Mouse (Mus musculus) liver, embryonic 11.5 days (tissue): ENCODE measurements around the gene Ell2. TPM values are rescaled to one million over a fixed set of nuclear protein-coding genes. Genes with fewer than 3 reads are reported as not detected.

Experiments used
- ATAC-seq: fragments of 200-750 bp; cut with Nextera tagmentation; replicated peaks from 2 replicates; pipeline ENCODE4 v1.8.0; 2017; ENCODE audit warnings: moderate number of reproducible peaks, mild to moderate bottlenecking, moderate TSS enrichment, moderate library complexity; ENCODE audit not compliant: low FRiP score
- DNase-seq: peaks from one replicate; pipeline ENCODE4 v3.0.0-alpha.2; 2017; ENCODE audit warnings: low spot score
- H3K27ac ChIP-seq: fragments of 300-500 bp; sonication (generic); 2 replicates; pipeline ENCODE4 v1.5.1; 2014; ENCODE audit warnings: mild to moderate bottlenecking, low read depth, low read length, control low read depth
- H3K27me3 ChIP-seq: fragments of 300-500 bp; sonication (generic); replicated peaks from 2 replicates; pipeline ENCODE4 v1.6.1; 2014; ENCODE audit warnings: low read length, mixed read lengths; ENCODE audit not compliant: control insufficient read depth, insufficient read depth
- H3K36me3 ChIP-seq: fragments of 300-500 bp; sonication (generic); 2 replicates; pipeline ENCODE4 v1.6.1; 2014; ENCODE audit warnings: mild to moderate bottlenecking, low read length, moderate library complexity, mixed read lengths; ENCODE audit not compliant: control insufficient read depth, insufficient read depth
- H3K4me1 ChIP-seq: fragments of 300-500 bp; sonication (generic); replicated peaks from 2 replicates; pipeline ENCODE4 v1.6.1; 2014; ENCODE audit warnings: low read length, mixed read lengths; ENCODE audit not compliant: control insufficient read depth, insufficient read depth
- H3K4me2 ChIP-seq: fragments of 300-500 bp; sonication (generic); 2 replicates; pipeline ENCODE4 v1.6.1; 2014; ENCODE audit warnings: mild to moderate bottlenecking, control low read depth, moderate library complexity
- H3K4me3 ChIP-seq: fragments of 300-500 bp; sonication (generic); 2 replicates; pipeline ENCODE4 v1.5.1; 2014; ENCODE audit warnings: low read depth, low read length, control low read depth
- H3K9ac ChIP-seq: fragments of 300-500 bp; sonication (generic); 2 replicates; pipeline ENCODE4 v1.6.1; 2014; ENCODE audit warnings: low read depth, low read length, control low read depth
- H3K9me3 ChIP-seq: fragments of 300-500 bp; sonication (generic); 2 replicates; pipeline ENCODE4 v1.6.1; 2016; ENCODE audit warnings: low read length, inconsistent platforms, mixed read lengths; ENCODE audit not compliant: control insufficient read depth
- WGBS: fragments of 180-500 bp; shearing (Covaris S2); extraction: QIAGEN DNeasy Blood & Tissue Kit; methylation state at CpG from one replicate; pipeline ENCODE4 v1.1.7; 2014; 5-methylcytosine and 5-hydroxymethylcytosine counted together
- polyA plus RNA-seq: library from polyadenylated mRNA; unstranded; fragments of >200 nt; fragmentation: Nextera tagmentation; extraction: Ambion mirVana; gene quantifications from 2 replicates; pipeline ENCODE4 v1.2.1, GENCODE M21; 2014

The Ell2 gene
- polyA plus RNA-seq, 1 experiment from 2014 or later, result 40.4 TPM

DNA sequence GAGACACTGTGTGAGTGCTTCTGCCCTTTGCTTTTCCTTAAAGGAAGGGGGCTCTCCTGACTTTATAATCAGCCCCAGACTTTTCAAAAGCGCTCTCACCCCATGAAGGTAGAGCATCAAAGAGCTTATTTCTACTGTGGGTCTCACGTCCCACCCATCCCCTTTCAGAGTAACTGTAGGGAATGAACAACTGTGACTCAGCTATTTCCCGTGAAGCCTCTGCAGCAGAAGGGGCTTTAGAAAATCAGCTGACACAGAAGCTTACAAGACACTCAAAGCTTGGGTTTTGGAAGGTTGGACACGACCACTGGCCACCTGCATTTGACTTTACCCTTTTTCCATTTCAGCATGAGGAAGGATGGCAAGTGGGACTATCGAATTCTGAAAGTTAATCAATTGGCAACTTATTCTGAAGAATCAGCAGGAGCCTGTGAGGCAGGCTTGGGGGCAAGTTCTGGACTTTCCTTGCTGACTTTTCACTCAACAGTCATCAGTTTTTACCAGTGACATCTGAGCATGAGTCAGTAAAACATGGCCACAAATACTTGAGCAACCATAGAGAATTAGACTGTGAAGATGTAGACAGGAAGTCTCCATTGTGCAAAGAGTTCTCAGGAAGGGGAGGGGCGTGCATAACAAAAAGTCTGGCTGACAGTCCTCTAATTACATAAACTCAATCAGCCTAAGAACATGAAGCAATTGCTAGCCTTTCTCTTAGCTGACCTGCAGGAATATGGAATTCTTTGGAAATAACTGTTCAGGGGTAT is 87.5 kb downstream of the Ell2 start:
- Histone ChIP-seq H3K36me3 (no peaks in the 10 kb centered on the region), H3K9me3 (no peaks in the 10 kb centered on the region), H3K27me3 (no peaks in the 10 kb centered on the region), H3K4me3 (no peak overlapping the region), H3K4me1 (peaks cover 9% of the 10 kb centered on the region; the same call in 1 of the 2 replicates), H3K9ac (no peak overlapping the region), H3K4me2 (no peak overlapping the region), H3K27ac (no peak overlapping the region)
- no peak for ATAC-seq
- WGBS, result 51% methylated on average over 6 of the region's 6 CpGs
- peak; percentile 27 for DNase-seq

DNA sequence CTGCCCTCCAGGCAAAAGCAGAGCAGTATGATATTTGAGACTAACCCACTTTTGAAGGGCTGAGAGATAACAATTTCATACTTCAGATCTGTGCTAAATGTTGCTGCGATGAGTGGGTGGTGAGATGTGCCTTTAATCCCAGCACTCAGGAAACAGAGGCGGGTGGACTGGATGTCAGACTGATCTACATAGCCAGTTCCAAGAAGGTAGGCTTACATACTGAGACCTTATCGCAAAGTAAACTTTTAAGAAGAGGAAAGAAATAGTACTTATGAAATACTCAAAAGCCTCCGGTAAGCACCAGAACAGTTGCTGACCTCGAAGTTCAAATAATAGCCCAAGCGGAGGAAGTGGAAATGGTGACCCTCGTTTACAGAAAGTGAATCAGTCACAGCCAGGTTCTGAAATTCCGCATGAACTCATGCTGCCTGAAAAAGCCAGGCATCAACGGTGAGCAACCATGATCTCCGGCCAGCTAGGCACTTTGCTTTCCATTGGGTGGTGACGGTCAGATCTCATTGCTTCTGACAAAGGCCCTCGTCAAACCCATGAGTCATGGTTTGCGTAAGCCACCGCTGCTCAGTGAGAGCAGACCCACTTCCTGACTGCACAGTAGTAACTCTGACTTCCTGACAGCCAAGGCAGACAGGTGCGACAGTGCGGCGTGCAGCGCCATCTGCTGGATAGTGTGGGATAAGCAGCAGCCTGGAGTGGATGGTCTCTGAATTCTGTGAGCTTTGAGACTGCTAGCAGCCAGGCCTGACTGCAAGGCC is 91.0 kb downstream of the Ell2 start:
- 23% methylated on average over 18 of the region's 18 CpGs for WGBS
- H3K4me2 ChIP-seq, result peak overlapping the region; percentile 64
- H3K27me3 ChIP-seq, result no peaks in the 10 kb centered on the region
- ATAC-seq (peak; percentile 99), DNase-seq (peak; percentile 87)
- peak overlapping the region; percentile 10; the same call in 1 of the 2 replicates for H3K9ac ChIP-seq
- H3K4me3 ChIP-seq, result peak overlapping the region; percentile 26
- H3K27ac ChIP-seq, result peak overlapping the region; percentile 64; the same call in 1 of the 2 replicates
- H3K9me3 ChIP-seq, result no peaks in the 10 kb centered on the region
- no peaks in the 10 kb centered on the region for H3K36me3 ChIP-seq
- peaks cover 9% of the 10 kb centered on the region; the same call in 1 of the 2 replicates for H3K4me1 ChIP-seq

DNA sequence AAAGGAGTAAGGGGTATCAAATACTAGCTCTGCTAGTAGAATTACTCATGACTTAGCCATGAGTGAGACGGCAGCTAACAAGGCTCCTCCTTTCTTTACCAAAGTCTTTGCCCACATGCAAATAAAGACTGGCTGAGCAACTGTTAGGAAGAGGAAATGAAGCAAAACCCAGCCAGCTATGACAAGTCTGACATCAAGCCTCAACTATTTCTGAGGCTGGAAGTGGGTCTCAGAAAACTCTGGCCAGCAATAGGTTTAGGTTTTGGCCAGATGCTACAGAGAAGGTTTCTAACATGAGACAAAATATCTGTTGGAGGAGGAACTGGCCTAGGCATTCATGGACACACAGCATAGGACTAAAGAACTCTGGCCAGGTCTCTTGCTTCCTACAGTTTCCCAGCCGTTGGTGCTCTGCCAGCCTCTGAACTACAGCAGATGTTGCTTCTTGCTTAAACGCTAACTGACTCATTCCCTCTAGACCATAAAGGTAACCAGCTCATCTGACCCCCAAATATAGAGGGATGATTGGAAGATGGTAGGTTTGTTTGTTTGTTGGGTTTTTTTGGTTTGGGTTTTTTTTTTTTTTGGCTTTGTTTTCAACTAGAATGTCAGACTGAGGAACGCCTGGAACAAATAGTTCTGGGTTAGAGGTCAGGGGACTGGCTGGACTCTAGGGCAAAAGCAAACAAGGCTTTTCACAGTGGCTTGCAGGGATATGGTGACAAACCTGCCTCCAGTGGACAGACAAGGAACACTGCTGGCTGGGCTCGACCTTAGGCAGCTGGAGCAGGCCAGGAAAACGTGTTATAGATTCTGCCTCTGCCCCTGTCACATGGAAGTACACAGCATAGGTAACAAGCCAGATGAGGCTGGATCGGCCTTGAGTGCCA is 92.1 kb downstream of the Ell2 start:
- Histone ChIP-seq H3K9ac (no peak overlapping the region), H3K4me3 (no peak overlapping the region), H3K9me3 (no peaks in the 10 kb centered on the region), H3K4me1 (peaks cover 9% of the 10 kb centered on the region; the same call in 1 of the 2 replicates), H3K4me2 (no peak overlapping the region), H3K27me3 (no peaks in the 10 kb centered on the region), H3K27ac (no peak overlapping the region), H3K36me3 (no peaks in the 10 kb centered on the region)
- DNase-seq (no peak), ATAC-seq (no peak)
- WGBS, result 74% methylated on average over 7 of the region's 7 CpGs

DNA sequence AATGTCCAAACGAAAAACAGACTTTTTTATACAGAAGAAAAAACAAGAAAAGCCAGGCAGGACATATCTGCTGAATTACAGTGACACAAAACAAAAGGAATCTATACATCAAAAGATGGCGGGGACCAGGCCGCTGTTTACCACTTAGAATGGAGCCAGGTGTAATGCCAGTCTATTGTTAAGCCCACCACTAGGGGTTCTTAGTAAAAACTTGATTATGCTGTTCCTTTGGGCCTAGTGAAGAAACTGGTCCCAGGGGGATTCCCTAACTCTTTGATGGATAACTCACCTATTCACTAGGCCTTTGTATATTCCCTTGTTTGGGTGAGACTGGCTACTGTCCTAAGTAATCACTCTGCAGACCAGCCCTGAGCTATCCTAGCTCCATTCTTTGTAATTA is 92.9 kb downstream of the Ell2 start:
- WGBS, result 85% methylated on average over 3 of the region's 3 CpGs

DNA sequence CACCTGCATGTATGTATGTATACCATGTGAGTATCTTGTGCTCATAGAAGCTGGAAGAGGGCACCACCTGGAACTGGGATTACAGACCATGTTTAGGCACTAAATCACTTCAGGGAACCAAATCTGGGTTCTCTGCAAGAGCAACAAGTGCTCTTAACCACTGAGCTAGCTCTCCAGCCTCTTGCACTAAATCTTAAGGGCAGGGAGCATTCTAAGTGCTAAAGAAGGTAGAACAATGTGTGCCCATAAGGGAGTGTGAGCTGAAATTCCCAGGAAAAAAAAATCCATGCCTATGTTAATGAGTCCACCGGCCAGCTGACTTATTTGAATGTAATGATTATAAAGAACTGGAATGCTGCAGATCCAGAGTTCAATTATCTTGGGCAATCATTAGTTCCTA is 101.4 kb downstream of the Ell2 start:
- no peak overlapping the region for H3K4me3 ChIP-seq
- no peaks in the 10 kb centered on the region for H3K36me3 ChIP-seq
- H3K4me1 ChIP-seq, result no peaks in the 10 kb centered on the region
- no peak overlapping the region for H3K9ac ChIP-seq
- H3K27ac ChIP-seq, result no peak overlapping the region
- H3K27me3 ChIP-seq, result no peaks in the 10 kb centered on the region
- 91% methylated on average over 1 of the region's 1 CpGs for WGBS
- H3K9me3 ChIP-seq, result no peaks in the 10 kb centered on the region
- ATAC-seq, result no peak
- no peak overlapping the region for H3K4me2 ChIP-seq
- DNase-seq, result no peak

More for the DNA sequence above, 92.9 kb downstream of the Ell2 start:
- H3K27me3 ChIP-seq, result no peaks in the 10 kb centered on the region
- no peaks in the 10 kb centered on the region for H3K9me3 ChIP-seq
- H3K4me2 ChIP-seq, result no peak overlapping the region
- DNase-seq (no peak), ATAC-seq (no peak)
- no peak overlapping the region for H3K4me3 ChIP-seq
- H3K36me3 ChIP-seq, result no peaks in the 10 kb centered on the region
- H3K4me1 ChIP-seq, result 0 out of 2 replicates have a peak, but pooled peaks cover 1% of the 10 kb centered on the region
- no peak overlapping the region for H3K27ac ChIP-seq
- no peak overlapping the region for H3K9ac ChIP-seq

DNA sequence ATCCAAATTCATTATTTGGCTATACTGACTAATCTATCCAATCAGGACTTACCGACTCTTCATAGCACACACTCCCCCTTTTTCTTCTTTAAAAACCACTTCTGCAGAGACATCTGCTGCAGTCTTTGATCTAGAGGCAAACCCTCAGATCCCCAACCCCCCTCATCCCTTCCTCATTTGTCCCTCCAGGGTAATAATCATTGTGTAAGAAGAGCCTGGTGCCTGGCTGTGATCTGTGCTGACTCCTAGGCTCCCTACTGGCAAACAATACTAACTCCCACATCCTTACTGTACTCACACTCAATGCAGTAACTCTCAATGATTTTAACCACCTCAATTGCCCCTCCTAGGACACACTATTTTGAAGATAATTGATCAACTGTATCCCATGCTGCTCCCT is 103.4 kb downstream of the Ell2 start:
- no peaks in the 10 kb centered on the region for H3K36me3 ChIP-seq
- no peaks in the 10 kb centered on the region for H3K4me1 ChIP-seq
- H3K4me2 ChIP-seq, result no peak overlapping the region
- ATAC-seq, result no peak
- H3K27ac ChIP-seq, result no peak overlapping the region
- no peak for DNase-seq
- no peaks in the 10 kb centered on the region for H3K27me3 ChIP-seq
- WGBS, result 82% methylated on average over 1 of the region's 1 CpGs
- no peaks in the 10 kb centered on the region for H3K9me3 ChIP-seq
- H3K4me3 ChIP-seq, result no peak overlapping the region
- H3K9ac ChIP-seq, result no peak overlapping the region

DNA sequence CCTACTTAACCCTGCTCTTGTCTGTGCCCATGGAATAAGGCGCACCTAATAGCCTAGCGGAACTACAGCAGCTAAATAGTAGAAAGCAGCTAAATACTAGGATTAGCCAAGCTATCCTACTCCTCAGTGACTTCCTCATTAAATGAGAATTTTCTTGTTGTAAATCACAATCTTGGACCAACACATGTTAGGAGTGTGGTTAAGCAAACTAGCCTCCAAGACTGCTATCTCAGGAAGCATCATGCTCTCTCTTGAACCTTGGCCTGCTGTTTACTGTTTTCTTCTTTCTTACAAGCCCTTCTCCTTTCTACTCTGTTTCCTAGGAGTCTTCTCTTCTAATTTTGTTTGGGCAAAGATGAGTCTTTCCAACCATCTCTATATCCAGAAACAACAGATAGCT is 110.6 kb downstream of the Ell2 start:
- 86% methylated on average over 2 of the region's 2 CpGs for WGBS
- ATAC-seq, result no peak
- Histone ChIP-seq H3K9me3 (no peaks in the 10 kb centered on the region), H3K36me3 (no peaks in the 10 kb centered on the region), H3K4me3 (no peak overlapping the region), H3K9ac (no peak overlapping the region), H3K27me3 (no peaks in the 10 kb centered on the region), H3K4me2 (no peak overlapping the region), H3K4me1 (no peaks in the 10 kb centered on the region), H3K27ac (no peak overlapping the region)
- DNase-seq, result no peak

DNA sequence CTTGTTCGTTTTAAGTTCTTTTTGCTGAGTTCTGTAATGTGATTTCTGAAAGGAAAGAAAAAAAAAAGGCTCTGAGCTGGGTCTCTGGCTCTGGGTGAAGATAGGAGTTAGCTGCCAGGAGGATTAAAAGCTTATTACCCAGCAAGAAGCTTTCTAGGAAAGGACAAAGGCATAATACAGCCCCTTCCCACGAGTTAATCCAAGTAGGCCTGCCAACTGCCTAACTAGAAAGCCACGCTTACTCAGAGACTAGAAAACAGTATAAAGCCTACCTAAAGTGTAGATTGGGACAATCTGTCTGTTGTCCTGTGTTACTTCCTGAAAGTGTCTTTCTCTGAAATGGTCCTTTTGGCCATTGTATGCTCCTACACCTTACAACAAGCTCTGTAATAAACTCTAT is 111.9 kb downstream of the Ell2 start:
- no peaks in the 10 kb centered on the region for H3K9me3 ChIP-seq
- ATAC-seq, result no peak
- H3K4me1 ChIP-seq, result no peaks in the 10 kb centered on the region
- H3K27ac ChIP-seq, result no peak overlapping the region
- DNase-seq, result no peak
- no peaks in the 10 kb centered on the region for H3K27me3 ChIP-seq
- WGBS, result 59% methylated on average over 3 of the region's 3 CpGs
- no peak overlapping the region for H3K9ac ChIP-seq
- H3K4me2 ChIP-seq, result no peak overlapping the region
- H3K4me3 ChIP-seq, result no peak overlapping the region
- H3K36me3 ChIP-seq, result no peaks in the 10 kb centered on the region
